Mouse (Mus musculus) heart, adult 18-20 months (tissue): ENCODE measurements around the gene Gm6525. TPM values are rescaled to one million over a fixed set of nuclear protein-coding genes. Genes with fewer than 3 reads are reported as not detected.

ENCODE experiments used
- DNase-seq, 2 experiments: peaks; one replicate each; pipeline ENCODE4 v3.0.0; 2021 to 2022; ENCODE audit warnings: mixed read lengths in 1 of 2
- long read RNA-seq, 2 experiments: library from polyadenylated mRNA; stranded (forward); transcript quantifications; one replicate each; pipeline ENCODE4 v2.0.0; 2021
- total RNA-seq, 2 experiments: library from RNA; stranded (reverse); gene quantifications; 2 replicates each; pipeline ENCODE4 v1.2.3; 2021

The Gm6525 gene
- total RNA-seq, result not detected
- long read RNA-seq, experiment 1, result 0 reads
- long read RNA-seq, experiment 2, result 0 reads

- DNase-seq, result no peak
These were observed at the start of gene Gm6525 for GRCm38 (mm10) chr3:84173581-84174154. Gm6525 (plus strand) TSS chr3:84174104.

GRCm38 (mm10) chr3:84125704-84126289 lies 48.1 kb upstream of the Gm6525 start:
- DNase-seq, result no peak

- no peak for DNase-seq
These were observed 47.2 kb upstream of the Gm6525 start for GRCm38 (mm10) chr3:84126721-84127120.

- no peak for DNase-seq
These were observed 46.5 kb upstream of the Gm6525 start for GRCm38 (mm10) chr3:84127431-84127830.

GRCm38 (mm10) chr3:84128871-84129870 lies 44.7 kb upstream of the Gm6525 start:
- peak in 1 of 2 experiments; percentile 20 for DNase-seq

GRCm38 (mm10) chr3:84130776-84131175 lies 43.1 kb upstream of the Gm6525 start:
- no peak for DNase-seq

GRCm38 (mm10) chr3:84131369-84131768 lies 42.5 kb upstream of the Gm6525 start:
- DNase-seq, result no peak

GRCm38 (mm10) chr3:84135387-84135786 lies 38.5 kb upstream of the Gm6525 start:
- peak in 1 of 2 experiments; percentile 32 for DNase-seq

GRCm38 (mm10) chr3:84135933-84136332 lies 38.0 kb upstream of the Gm6525 start:
- no peak for DNase-seq

GRCm38 (mm10) chr3:84136509-84136908 lies 37.4 kb upstream of the Gm6525 start:
- no peak for DNase-seq

GRCm38 (mm10) chr3:84140947-84141346 lies 33.0 kb upstream of the Gm6525 start:
- DNase-seq, result no peak

- no peak for DNase-seq
These were observed 24.1 kb upstream of the Gm6525 start for GRCm38 (mm10) chr3:84149831-84150230.

- no peak for DNase-seq
These were observed 19.2 kb upstream of the Gm6525 start for GRCm38 (mm10) chr3:84154721-84155141.

- no peak for DNase-seq
These were observed 18.8 kb upstream of the Gm6525 start for GRCm38 (mm10) chr3:84155146-84155545.

- DNase-seq, result peak; percentile 98 to 99
These were observed 18.3 kb upstream of the Gm6525 start, which contains the start of gene Mnd1 for GRCm38 (mm10) chr3:84155558-84156006. Mnd1 (minus strand) TSS chr3:84155786.

- DNase-seq, result peak in 1 of 2 experiments; percentile 12
These were observed 17.8 kb upstream of the Gm6525 start for GRCm38 (mm10) chr3:84156105-84156504.

- no peak for DNase-seq
These were observed 16.9 kb upstream of the Gm6525 start for GRCm38 (mm10) chr3:84157011-84157410.

GRCm38 (mm10) chr3:84157559-84158350 lies 16.1 kb upstream of the Gm6525 start:
- no peak for DNase-seq

GRCm38 (mm10) chr3:84165391-84165790 lies 8.5 kb upstream of the Gm6525 start:
- no peak for DNase-seq

- no peak for DNase-seq
These were observed 7.8 kb upstream of the Gm6525 start for GRCm38 (mm10) chr3:84166073-84166472.

GRCm38 (mm10) chr3:84168943-84169342 lies 5.0 kb upstream of the Gm6525 start:
- DNase-seq, result no peak
